Mouse (Mus musculus): ENCODE measurements around the gene Pogk. TPM values are rescaled to one million over a fixed set of nuclear protein-coding genes. Genes with fewer than 3 reads are reported as not detected.

The Pogk gene
- 0.89 and 1.3 TPM in 2 replicates for polyA plus RNA-seq (2012)

DNA sequence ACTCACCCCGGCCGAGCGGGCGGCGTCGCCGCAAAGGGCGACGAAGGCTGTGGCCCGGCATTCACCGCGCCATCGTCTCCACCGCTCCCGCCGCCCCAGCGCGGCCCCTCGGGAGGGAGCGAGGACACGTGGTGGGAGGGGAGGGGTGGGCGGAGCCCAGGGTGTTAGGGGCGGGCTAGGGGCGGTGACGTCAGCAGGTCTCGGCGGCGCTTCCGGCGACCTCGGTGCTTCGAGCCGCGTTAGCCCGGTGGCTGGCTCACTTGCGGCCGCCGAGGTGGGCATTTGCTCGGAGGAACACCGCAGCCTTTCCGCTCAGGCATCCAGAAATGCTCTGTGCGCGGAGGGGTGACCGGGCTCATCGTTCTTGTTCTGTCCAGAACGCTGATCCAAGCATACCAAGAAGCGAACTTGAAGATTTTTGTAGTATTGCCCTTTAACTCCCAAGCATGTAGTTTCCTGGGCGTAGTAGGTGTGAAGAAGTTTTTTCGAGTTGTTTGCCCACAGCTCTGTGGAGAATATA is at the start of gene Pogk:
Pogk (minus strand) TSS at position 163 of the 520 bp plus-strand sequence.

DNA sequence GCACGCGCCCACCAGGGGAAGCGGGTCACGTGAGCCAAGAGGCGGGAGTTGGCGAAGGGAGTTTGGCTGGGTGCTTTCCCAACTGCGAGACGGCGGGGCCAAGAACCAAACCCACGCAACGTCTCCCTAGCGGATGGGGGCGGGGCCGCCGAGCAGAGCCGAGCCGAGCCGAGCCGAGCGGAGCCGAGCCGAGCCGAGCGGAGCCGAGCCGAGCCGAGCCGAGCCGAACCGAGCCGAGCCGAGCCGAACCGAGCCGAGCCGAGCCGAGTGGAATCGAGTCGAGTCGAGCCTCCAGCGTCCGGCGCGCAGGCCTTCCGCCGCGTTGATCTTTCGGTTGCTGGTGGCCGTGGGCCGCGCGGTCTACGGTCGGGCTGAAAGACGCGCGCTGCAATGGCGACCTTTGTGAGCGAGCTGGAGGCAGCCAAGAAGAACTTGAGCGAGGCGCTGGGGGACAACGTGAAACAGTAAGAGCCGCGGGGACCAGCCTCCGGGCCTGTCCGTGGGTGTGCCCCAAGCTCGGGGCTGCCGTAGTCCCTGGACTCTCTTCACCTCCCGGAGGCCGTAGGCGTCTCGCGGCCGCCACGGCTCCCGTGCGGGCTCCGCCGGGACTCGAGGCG is 30.5 kb downstream of the Pogk start, which contains the start of gene Tada1:
Tada1 (plus strand) TSS at position 85 of the 617 bp plus-strand sequence.

Other genes with a start within 250 kb of the Pogk start
- not detected in 2 replicates for gene Mael, start 171.1 kb downstream of the Pogk start, polyA plus RNA-seq (2012)
- 0.28 TPM in 1 of 2 replicates, not detected in the other for gene Ildr2, start 155.7 kb downstream of the Pogk start, polyA plus RNA-seq (2012)
- gene Tada1, start 30.8 kb downstream of the Pogk start, polyA plus RNA-seq (2012) = 31.5 and 32.5 TPM in 2 replicates
- gene Gm4846, start 87.7 kb upstream of the Pogk start, polyA plus RNA-seq (2012) = not detected in 2 replicates
- gene Gm4847, start 237.8 kb upstream of the Pogk start, polyA plus RNA-seq (2012) = not detected in 2 replicates

All from megakaryocyte-erythroid progenitor cell, adult 5 weeks (primary cell).